Mouse (Mus musculus) kidney, adult 2 months (tissue): ENCODE measurements at regions not wholly inside any gene's neighbourhood (a gene's known extent, or its start where the extent isn't known, plus 50 kb on each side); places are given as distances from the start of the nearest gene placed in this dataset.

ENCODE experiments used
- DNase-seq: peaks from one replicate; pipeline ENCODE4 v3.0.0; 2021
- H3K27ac ChIP-seq: fragments of 200-500 bp; 2 replicates; pipeline ENCODE4 v1.5.1; 2012; ENCODE audit warnings: low read depth, low read length, control low read depth, inconsistent platforms; ENCODE audit not compliant: insufficient read depth
- H3K27me3 ChIP-seq: fragments of 200-500 bp; replicated peaks from 2 replicates; pipeline ENCODE4 v1.6.1; 2012; ENCODE audit warnings: mild to moderate bottlenecking, moderate library complexity, low read length, inconsistent platforms; ENCODE audit not compliant: control insufficient read depth, insufficient read depth
- H3K36me3 ChIP-seq: fragments of 200-500 bp; 2 replicates; pipeline ENCODE4 v1.6.1; 2012; ENCODE audit warnings: mild to moderate bottlenecking, moderate library complexity, low read length, inconsistent platforms; ENCODE audit not compliant: control insufficient read depth, insufficient read depth
- H3K4me1 ChIP-seq: fragments of 200-500 bp; 2 replicates; pipeline ENCODE4 v1.6.1; 2011; ENCODE audit warnings: low read length; ENCODE audit not compliant: control insufficient read depth, insufficient read depth
- H3K4me3 ChIP-seq: fragments of 200-500 bp; 2 replicates; pipeline ENCODE4 v1.5.1; 2011; ENCODE audit warnings: mild to moderate bottlenecking, low read depth, low read length, control low read depth; ENCODE audit not compliant: insufficient read depth
- CTCF ChIP-seq: fragments of 200-500 bp; conservative IDR thresholded peaks from 2 replicates; pipeline ENCODE4 v1.5.1; 2011; ENCODE audit warnings: low read depth, mild to moderate bottlenecking, control low read depth, low read length, moderate library complexity, mixed read lengths; ENCODE audit not compliant: insufficient read depth, insufficient read length
- POLR2A ChIP-seq: fragments of 200-500 bp; IDR thresholded peaks from one replicate; pipeline ENCODE4 v1.6.1; 2011; ENCODE audit warnings: low read depth, low read length, control low read depth
- WGBS: fragments of 180-500 bp; shearing (Covaris S2); methylation state at CpG from one replicate; pipeline ENCODE4 v1.1.7; 2018; 5-methylcytosine and 5-hydroxymethylcytosine counted together

GRCm38 (mm10) chr10:8986339-8986738 is 100.5 kb upstream of the Sash1 start:
- no peaks in the 10 kb centered on the region for H3K4me1 ChIP-seq
- no peaks in the 10 kb centered on the region for H3K27me3 ChIP-seq
- H3K36me3 ChIP-seq, result no peaks in the 10 kb centered on the region
- no peak for DNase-seq
- no peak overlapping the region for H3K27ac ChIP-seq
- TF ChIP-seq POLR2A, result no peak
- TF ChIP-seq CTCF, result no peak
- WGBS, result 87% methylated on average over 7 of the region's 7 CpGs
- no peak overlapping the region for H3K4me3 ChIP-seq

DNA sequence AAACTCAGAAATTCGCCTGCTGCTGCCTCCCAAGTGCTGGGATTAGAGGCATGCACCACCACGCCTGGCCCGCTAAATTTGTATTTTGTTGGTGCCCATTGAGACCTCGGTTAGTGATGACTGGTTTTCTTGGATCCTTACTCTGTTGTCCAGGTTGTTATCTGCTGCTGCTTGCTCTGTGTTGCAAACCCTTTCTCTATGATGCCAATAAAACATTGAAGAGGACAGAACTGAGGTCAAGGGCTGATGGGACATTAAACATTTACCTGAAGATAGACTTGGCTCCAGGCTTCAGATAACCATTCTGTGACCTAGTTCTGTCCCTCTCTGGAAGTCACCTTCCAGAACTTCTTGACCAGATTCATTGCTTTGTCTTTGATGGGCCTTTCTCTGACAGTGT is 97.5 kb upstream of the Sash1 start:
- Histone ChIP-seq H3K27me3 (no peaks in the 10 kb centered on the region), H3K4me3 (no peak overlapping the region), H3K36me3 (no peaks in the 10 kb centered on the region), H3K4me1 (no peaks in the 10 kb centered on the region), H3K27ac (no peak overlapping the region)
- TF ChIP-seq CTCF, result no peak
- TF ChIP-seq POLR2A, result no peak
- WGBS, result 85% methylated on average over 4 of the region's 4 CpGs
- DNase-seq, result peak; percentile 12

DNA sequence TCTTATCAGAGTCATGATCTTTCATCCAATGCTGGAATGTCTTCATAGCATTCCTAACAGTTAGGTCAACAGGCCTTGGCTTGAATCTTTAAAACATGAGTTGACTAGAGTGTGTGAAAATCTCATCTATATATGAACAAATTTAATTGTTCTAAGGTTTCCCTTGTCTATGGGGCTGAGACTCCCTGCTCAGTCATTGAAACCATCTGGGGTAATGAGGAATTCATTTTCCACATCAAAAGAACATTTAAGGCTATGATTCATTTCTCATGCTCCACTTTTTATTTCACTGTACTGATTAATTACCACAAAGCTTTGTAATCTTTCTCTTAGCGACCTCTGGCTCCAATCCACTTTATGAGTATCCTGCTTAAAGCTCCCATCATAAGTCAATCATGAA is 94.7 kb upstream of the Sash1 start:
- H3K4me3 ChIP-seq, result no peak overlapping the region
- H3K27me3 ChIP-seq, result no peaks in the 10 kb centered on the region
- TF ChIP-seq POLR2A (no peak), CTCF (no peak)
- no peaks in the 10 kb centered on the region for H3K4me1 ChIP-seq
- H3K36me3 ChIP-seq, result no peaks in the 10 kb centered on the region
- no peak overlapping the region for H3K27ac ChIP-seq
- WGBS, result 75% methylated on average over 1 of the region's 1 CpGs
- peak; percentile 8 for DNase-seq

DNA sequence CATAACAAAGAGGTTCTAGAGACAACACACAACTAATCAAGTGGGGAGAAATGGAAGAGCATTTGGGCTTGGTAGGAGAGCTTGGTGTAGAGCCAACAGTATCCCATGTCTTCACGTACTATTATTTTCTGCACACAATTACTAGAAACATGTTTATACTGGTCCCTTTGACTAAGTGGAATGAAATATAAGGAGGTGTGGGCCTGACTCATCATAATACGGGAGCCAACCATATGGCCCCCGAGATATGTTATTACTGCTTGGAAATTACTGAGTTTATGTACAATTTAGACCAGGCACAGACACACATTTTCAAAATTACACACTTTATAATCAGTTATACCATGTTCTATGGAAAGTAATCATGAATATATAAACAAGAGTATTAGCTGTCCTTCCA is 92.7 kb upstream of the Sash1 start:
- no peak overlapping the region for H3K27ac ChIP-seq
- 92% methylated on average over 3 of the region's 3 CpGs for WGBS
- H3K36me3 ChIP-seq, result no peaks in the 10 kb centered on the region
- no peak overlapping the region for H3K4me3 ChIP-seq
- no peak for DNase-seq
- no peaks in the 10 kb centered on the region for H3K4me1 ChIP-seq
- no peaks in the 10 kb centered on the region for H3K27me3 ChIP-seq
- TF ChIP-seq POLR2A, result no peak
- TF ChIP-seq CTCF, result no peak

DNA sequence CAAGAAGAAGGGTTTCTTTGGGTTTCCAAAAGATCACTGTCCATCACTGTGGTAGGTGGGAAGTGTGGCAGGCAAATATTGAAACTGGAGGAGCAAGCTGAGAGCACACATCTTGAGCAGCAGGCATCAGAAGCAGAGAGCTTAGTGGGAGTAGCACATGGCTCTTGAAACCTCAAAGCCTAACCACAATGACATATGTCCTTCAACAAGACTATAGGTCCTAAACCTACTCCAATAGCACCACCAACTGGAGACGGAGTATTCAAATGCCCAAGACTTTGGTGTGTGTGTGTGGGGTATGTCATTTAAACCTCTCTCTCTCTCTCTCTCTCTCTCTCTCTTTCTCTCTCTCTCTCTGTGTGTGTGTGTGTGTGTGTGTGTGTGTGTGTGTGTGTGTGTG is 88.1 kb upstream of the Sash1 start:
- Histone ChIP-seq H3K27me3 (no peaks in the 10 kb centered on the region), H3K4me1 (no peaks in the 10 kb centered on the region), H3K36me3 (no peaks in the 10 kb centered on the region), H3K27ac (no peak overlapping the region), H3K4me3 (no peak overlapping the region)
- WGBS, result 73% methylated on average over 1 of the region's 1 CpGs
- DNase-seq, result peak; percentile 33
- TF ChIP-seq POLR2A, result no peak
- TF ChIP-seq CTCF, result peak; percentile 36; the same call in 1 of the 2 replicates

GRCm38 (mm10) chr10:8972789-8973551 is 87.1 kb upstream of the Sash1 start:
- no peaks in the 10 kb centered on the region for H3K27me3 ChIP-seq
- H3K4me3 ChIP-seq, result no peak overlapping the region
- DNase-seq, result no peak
- no peaks in the 10 kb centered on the region for H3K36me3 ChIP-seq
- no peaks in the 10 kb centered on the region for H3K4me1 ChIP-seq
- no peak overlapping the region for H3K27ac ChIP-seq
- no peak for TF ChIP-seq CTCF
- TF ChIP-seq POLR2A, result no peak
- WGBS, result 81% methylated on average over 8 of the region's 8 CpGs

DNA sequence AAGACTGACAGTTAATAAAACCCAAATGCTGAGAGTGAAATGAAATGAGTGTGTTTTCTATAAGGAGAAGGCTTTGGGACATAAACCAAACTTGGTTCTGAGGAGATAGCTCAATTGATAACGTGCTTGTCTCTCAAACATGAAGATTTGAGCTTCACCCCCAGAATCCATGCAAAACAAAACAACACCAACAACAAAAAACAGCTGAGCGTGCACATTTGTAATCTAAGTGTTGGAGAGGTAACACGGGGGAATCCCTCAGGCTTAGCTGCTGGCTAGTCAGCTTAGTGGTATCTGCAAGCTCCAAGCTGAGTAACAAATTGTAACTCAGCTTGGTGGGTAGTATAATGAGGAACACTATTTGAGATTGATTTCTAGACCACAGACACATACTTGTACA is 84.9 kb upstream of the Sash1 start:
- Histone ChIP-seq H3K4me1 (no peaks in the 10 kb centered on the region), H3K27ac (no peak overlapping the region), H3K36me3 (no peaks in the 10 kb centered on the region), H3K4me3 (no peak overlapping the region), H3K27me3 (no peaks in the 10 kb centered on the region)
- TF ChIP-seq CTCF, result no peak
- TF ChIP-seq POLR2A, result no peak
- no peak for DNase-seq
- WGBS, result 78% methylated on average over 3 of the region's 3 CpGs

- no peaks in the 10 kb centered on the region for H3K27me3 ChIP-seq
- H3K4me3 ChIP-seq, result no peak overlapping the region
- no peaks in the 10 kb centered on the region for H3K4me1 ChIP-seq
- H3K27ac ChIP-seq, result no peak overlapping the region
- no peak for TF ChIP-seq CTCF
- no peak for TF ChIP-seq POLR2A
- DNase-seq, result no peak
- H3K36me3 ChIP-seq, result no peaks in the 10 kb centered on the region
These were observed 83.7 kb upstream of the Sash1 start for GRCm38 (mm10) chr10:8969586-8969985.
